Mouse (Mus musculus): ENCODE measurements at regions not wholly inside any gene's neighbourhood (a gene's known extent, or its start where the extent isn't known, plus 50 kb on each side); places are given as distances from the start of the nearest gene placed in this dataset.

GRCm38 (mm10) chr4:140312635-140313034 is 66.1 kb upstream of the Igsf21 start:
- DNase-seq, result no peak

GRCm38 (mm10) chr4:140307481-140307880 is 60.9 kb upstream of the Igsf21 start:
- no peak for DNase-seq

- DNase-seq, result no peak
Observed at GRCm38 (mm10) chr4:140304960-140305359, 58.4 kb upstream of the Igsf21 start.

GRCm38 (mm10) chr4:140301661-140302060 is 55.1 kb upstream of the Igsf21 start:
- no peak for DNase-seq

GRCm38 (mm10) chr4:140297912-140298620 is 51.5 kb upstream of the Igsf21 start:
- no peak for DNase-seq
